Mouse (Mus musculus): ENCODE measurements at regions not wholly inside any gene's neighbourhood (a gene's known extent, or its start where the extent isn't known, plus 50 kb on each side); places are given as distances from the start of the nearest gene placed in this dataset.

DNA sequence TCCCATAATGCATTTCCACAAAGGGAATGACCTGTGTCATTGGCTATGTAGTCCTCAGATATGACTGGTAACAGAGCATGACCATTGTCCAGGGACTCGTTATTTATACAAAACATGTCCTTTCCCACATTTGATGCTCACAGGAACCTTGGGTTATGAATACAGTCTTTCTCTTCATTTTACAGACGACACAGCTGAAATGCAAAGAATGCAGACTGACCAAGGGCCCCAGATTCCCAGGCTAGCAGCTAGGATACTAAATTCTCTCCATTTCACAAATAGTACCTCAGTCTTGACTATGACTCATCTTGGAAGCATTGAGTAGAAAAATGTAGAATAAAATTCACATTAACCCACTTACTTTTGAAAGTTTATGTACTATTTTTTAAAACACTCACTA, 182.7 kb upstream of the Sox4 start:
- DNase-seq = no peak
- intact Hi-C loops (cut with DNase I) = no loop called here

DNA sequence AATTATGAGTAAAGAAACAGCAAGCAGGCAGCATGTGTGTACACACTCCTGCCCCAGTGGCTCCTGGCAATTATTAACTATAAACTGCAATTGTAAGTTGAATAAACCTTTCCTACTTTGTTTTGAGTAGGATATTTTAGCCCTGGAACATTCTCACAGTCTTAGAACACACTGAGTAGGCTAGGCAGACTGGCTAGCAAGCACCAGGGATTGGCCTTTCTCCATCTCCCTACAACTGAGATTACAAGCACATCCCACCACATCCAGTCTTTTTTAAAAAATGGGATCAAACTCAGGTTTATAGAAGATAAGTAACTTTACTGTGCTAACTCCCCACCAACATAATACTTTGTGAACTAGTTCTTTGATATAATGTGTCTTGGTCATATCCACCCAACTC, 174.0 kb upstream of the Sox4 start:
- intact Hi-C loops (cut with DNase I) = no loop called here
- DNase-seq = no peak

DNA sequence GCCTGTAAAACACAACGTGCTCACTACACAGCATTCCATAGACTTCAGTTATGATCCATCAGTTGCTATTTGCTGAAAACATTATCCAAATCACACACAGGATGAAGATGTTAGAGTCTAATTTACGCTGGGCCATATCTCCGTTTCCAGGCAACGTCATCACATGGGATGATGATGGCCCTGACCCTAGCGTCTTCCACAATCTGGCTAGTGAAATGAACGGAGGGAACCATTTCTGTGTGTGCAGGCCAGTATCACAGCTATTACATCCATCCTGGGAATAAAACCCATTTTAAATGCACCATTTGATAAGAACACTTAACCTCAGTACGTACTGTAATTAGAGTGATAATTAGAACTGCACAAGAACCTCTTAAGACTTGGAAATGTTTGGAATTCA, 170.0 kb upstream of the Sox4 start:
- intact Hi-C loops (cut with DNase I) = no loop called here
- no peak for DNase-seq

DNA sequence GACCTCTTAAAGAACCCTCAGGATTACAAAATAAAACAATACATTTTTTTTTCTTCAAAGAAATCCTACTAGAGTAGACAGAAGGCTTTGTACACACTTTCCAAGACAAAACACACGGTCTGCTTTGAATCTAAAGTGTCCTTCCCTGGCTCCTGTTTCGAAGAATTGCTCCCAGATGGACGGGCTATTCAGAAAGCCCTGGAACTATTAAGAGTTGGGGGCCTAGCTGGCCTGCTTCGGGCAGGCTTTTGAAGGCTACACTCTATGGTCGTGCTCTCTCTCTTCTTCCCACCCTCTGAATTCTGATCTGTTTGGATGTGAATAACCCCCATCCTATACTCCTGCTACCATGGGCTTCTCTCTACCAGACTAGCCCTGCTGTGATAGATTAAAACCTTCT, 167.6 kb upstream of the Sox4 start:
- intact Hi-C loops (cut with DNase I) = no loop called here

GRCm38 (mm10) chr13:29119357-29119756, 165.8 kb upstream of the Sox4 start:
- intact Hi-C loops (cut with DNase I) = no loop called here
- DNase-seq = peak; percentile 5 to 14

More for the DNA sequence above, 167.6 kb upstream of the Sox4 start:
- no peak for DNase-seq

GRCm38 (mm10) chr13:29114998-29115495, 161.5 kb upstream of the Sox4 start:
- DNase-seq = no peak
- intact Hi-C loops (cut with DNase I) = no loop called here

- intact Hi-C loops (cut with DNase I) = no loop called here
- peak; percentile 44 to 50 for DNase-seq
Observed at GRCm38 (mm10) chr13:29110127-29110526, 156.6 kb upstream of the Sox4 start.

DNA sequence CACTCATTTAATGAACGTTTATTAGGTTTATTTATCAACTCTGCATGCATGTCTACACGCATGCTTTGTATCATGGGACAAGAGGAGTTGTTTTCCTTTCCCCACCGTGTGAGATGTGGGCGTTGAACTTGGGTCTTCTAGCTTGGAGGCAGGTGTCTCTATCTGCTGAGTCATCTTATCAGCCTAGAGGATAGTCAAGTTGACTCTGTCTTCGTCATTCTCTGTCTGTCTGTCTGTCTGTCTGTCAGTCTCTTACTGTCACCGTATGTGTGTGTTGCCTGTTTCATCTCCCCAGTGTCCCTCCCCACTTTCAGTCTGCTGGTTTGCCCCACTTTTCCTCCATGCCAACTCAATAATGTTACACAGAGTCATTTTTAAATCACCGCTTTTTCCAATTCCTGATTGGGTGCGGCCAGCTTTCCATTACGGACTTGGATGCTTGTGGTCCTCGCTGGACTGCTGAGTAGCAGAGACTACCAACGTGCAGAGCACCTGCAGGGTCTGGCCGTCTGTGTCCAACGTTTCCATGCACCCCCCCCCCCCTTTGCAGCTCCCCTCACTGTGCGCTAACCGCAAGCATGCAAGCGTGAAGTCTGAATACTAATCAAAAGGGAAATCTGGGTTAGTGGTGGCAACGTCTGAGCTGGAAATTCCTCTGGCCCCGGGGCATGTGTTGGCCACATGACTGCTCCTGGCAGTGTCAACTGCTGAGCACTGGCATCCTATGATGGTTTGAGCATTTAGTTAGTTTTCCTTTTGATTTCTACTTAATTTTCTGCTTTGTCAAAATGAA, 155.7 kb upstream of the Sox4 start:
- intact Hi-C loops (cut with DNase I) = no loop called here
- DNase-seq = no peak

- intact Hi-C loops (cut with DNase I) = no loop called here
- no peak for DNase-seq
Observed at GRCm38 (mm10) chr13:29108214-29108613, 154.7 kb upstream of the Sox4 start.

- no peak for DNase-seq
- intact Hi-C loops (cut with DNase I) = no loop called here
Observed at GRCm38 (mm10) chr13:29092166-29092565, 138.7 kb upstream of the Sox4 start.

GRCm38 (mm10) chr13:29086854-29087253, 133.3 kb upstream of the Sox4 start:
- intact Hi-C loops (cut with DNase I) = no loop called here
- no peak for DNase-seq

- DNase-seq = no peak
Observed at GRCm38 (mm10) chr13:29081064-29081463, 127.6 kb upstream of the Sox4 start.

DNA sequence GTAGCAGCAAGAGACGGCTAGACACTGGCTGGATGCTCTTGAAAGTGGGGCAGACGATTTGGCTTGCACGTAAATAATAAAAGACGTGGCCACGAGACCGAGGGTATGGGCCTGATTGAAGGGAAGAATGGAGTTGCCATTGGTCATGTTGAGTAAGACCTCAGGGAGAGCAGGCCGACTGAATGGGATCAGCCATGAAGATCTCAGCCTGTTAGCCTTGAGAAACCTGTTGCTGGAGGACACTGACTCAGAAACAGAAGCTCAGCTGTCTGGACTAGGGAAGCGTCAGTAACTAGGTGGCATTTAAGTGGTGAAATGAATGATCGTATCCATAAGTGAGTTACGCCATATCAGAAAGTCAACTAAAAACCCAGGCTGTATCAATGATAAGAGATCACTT, 126.3 kb upstream of the Sox4 start:
- DNase-seq = no peak
- intact Hi-C loops (cut with DNase I) = no loop called here

More at GRCm38 (mm10) chr13:29081064-29081463, 127.6 kb upstream of the Sox4 start:
- intact Hi-C loops (cut with DNase I) = no loop called here

DNA sequence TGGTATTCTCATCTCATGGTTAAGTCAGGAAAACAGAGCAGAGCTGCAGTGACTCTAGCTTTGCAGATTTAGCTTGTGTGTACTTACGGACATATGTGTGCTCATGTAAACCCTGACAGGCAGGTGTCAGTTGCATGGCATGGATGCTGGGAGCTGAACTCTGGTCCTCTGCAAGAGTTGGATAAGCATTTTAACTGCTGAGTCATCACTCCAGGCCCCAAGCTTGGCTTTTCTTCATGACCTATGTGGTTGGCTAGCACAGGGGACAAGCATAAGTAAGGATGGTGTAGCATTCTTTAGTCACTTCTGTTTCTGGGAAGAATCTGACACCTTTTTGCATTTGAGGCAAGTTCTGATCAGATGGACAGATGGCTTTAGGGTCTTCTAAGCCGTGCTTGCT, 120.1 kb upstream of the Sox4 start:
- DNase-seq = no peak

DNA sequence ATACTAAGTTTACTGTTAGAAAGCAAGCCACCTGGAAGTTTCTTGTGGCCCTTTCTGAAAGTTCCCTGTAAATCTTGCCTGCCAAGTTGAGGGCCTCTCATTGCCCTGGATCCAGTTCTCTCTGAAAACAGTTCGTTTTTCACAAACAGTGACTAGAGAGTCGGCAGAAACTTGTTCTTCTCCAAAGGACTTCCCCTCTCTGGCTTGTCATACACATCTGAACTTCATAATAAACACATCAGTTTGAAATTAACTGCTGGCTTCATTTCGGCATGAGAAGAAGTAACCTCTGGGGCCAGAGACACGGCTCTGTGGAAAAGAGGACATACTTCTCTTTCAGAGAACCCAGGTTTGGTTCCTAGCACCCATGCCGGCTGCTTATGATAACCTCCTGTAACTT, 110.4 kb upstream of the Sox4 start:
- intact Hi-C loops (cut with DNase I) = no loop called here
- no peak for DNase-seq

More for the DNA sequence above, 120.1 kb upstream of the Sox4 start:
- intact Hi-C loops (cut with DNase I) = no loop called here

GRCm38 (mm10) chr13:29058685-29059084, 105.2 kb upstream of the Sox4 start:
- intact Hi-C loops (cut with DNase I) = no loop called here
- DNase-seq = peak; percentile 80

DNA sequence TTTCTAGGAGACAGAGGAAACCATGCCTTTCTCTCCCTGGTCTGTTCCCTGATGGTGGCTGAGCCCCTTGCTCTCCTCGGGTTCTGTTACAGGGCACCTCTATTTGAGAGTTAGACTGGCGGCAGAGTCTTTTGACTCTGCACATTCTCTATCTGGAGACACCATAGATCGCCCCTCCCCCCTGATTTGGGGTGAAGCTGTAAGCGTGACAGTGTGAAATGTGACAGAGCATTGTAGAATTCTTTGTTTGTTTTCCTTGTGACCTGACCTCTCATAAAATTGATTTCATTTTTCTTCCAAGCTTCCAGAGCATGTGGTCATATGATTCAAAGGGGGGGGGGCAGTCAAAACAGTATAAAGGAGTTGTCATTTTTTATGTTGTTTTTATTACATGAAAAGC, 96.2 kb upstream of the Sox4 start:
- peak in 1 of 2 experiments; percentile 25 for DNase-seq
- intact Hi-C loops (cut with DNase I) = no loop called here

GRCm38 (mm10) chr13:29048990-29049576, 95.6 kb upstream of the Sox4 start:
- intact Hi-C loops (cut with DNase I) = no loop called here
- peak in 1 of 2 experiments; percentile 27 for DNase-seq

DNA sequence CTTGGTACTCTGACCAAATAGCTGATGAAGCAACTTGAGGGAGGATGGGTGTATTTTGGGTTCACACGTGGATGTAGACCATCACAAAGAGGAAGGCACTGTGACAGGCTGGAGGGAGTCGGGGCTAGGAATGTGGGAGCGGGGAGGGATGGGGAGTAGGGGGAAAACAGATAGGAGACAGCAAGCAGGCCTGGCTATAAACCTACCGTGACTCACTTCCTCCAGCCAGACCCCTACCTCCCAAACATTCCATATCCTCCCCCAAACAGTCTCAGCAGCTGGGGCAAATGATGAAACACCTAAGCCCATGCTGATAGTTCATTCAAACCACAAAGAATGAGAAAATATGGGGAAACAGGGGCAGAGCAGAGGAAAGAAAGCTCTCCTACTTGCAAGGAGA, 91.1 kb upstream of the Sox4 start:
- no peak for DNase-seq
- intact Hi-C loops (cut with DNase I) = no loop called here

DNA sequence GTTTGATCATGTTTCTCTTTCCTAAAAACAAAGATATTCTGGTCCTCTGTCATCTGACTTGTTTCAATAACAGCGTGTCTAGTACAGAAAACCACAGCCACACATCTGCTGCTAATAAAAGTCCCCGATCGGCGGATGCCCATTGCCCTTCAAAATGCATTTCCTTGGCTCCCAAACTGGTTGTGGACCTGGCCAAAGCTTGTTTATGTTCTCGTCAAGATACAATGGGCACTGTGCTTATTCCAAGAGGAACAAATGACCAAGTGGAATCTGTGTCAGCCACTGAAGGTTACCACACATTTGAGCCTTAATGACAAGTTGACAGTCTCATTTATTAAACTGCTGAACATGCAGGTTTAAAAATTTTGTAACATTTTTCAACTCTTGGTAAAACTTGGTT, 86.8 kb upstream of the Sox4 start:
- DNase-seq = no peak
- intact Hi-C loops (cut with DNase I) = no loop called here

DNA sequence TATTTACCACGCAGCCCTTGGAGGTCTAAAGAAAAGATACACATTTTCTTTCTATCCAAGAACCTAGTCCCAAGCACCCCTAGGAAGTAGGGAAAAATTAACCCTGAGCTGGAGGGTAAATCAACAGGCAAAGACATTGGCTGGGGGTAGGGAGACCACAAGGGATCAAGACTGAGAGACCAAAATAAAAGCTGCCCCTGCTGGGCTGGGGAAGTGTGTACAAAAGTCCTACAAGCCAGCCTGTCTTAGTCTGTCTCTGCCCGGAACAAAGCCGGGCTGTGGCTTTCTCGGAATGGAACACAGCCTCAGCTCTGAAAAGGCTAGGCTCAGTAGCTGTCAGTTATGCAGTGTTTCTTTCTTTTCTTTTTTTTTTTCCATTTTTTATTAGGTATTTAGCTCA, 81.4 kb upstream of the Sox4 start:
- intact Hi-C loops (cut with DNase I) = no loop called here
- no peak for DNase-seq

- intact Hi-C loops (cut with DNase I) = no loop called here
Observed at GRCm38 (mm10) chr13:29034444-29034843, 80.9 kb upstream of the Sox4 start.

More at GRCm38 (mm10) chr13:29034444-29034843, 80.9 kb upstream of the Sox4 start:
- no peak for DNase-seq

Data from heart, postnatal 10 days (tissue).